Mouse (Mus musculus) olfactory bulb, adult 2 months (tissue): ENCODE results near the gene Phf5a. TPM values are rescaled to one million over a fixed set of nuclear protein-coding genes. Genes with fewer than 3 reads are reported as not detected.

Source experiments
- H3K27ac ChIP-seq: fragments of 200-500 bp; 2 replicates; pipeline ENCODE4 v1.5.1; 2012; ENCODE audit warnings: low read depth, low read length; ENCODE audit not compliant: insufficient read depth
- H3K4me1 ChIP-seq: fragments of 200-500 bp; 2 replicates; pipeline ENCODE4 v1.6.1; 2012; ENCODE audit warnings: low read length; ENCODE audit not compliant: control insufficient read depth, insufficient read depth
- H3K4me3 ChIP-seq: fragments of 200-500 bp; 2 replicates; pipeline ENCODE4 v1.5.1; 2012; ENCODE audit warnings: mild to moderate bottlenecking, low read depth, low read length, moderate library complexity; ENCODE audit not compliant: insufficient read depth
- CTCF ChIP-seq: fragments of 200-500 bp; IDR thresholded peaks from 2 replicates; pipeline ENCODE4 v1.5.1; 2012; ENCODE audit warnings: low read depth, mild to moderate bottlenecking, low read length, moderate library complexity; ENCODE audit not compliant: insufficient read depth
- POLR2A ChIP-seq: fragments of 200-500 bp; IDR thresholded peaks from 2 replicates; pipeline ENCODE4 v1.6.1; 2012; ENCODE audit warnings: mild to moderate bottlenecking, low read depth, low read length, moderate library complexity; ENCODE audit not compliant: insufficient read depth
- WGBS: fragments of 180-500 bp; shearing (Covaris S2); methylation state at CpG from one replicate; pipeline ENCODE4 v1.1.7; 2018; 5-methylcytosine and 5-hydroxymethylcytosine counted together
- polyA plus RNA-seq: library from polyadenylated mRNA; stranded (reverse); fragments of >200 nt; gene quantifications from 2 replicates; pipeline ENCODE4 v1.2.4, GENCODE M21; 2012; ENCODE audit warnings: low replicate concordance; ENCODE audit not compliant: missing spikeins, insufficient read depth, insufficient read length

Gene Phf5a
- polyA plus RNA-seq, 1 experiment: not detected

DNA sequence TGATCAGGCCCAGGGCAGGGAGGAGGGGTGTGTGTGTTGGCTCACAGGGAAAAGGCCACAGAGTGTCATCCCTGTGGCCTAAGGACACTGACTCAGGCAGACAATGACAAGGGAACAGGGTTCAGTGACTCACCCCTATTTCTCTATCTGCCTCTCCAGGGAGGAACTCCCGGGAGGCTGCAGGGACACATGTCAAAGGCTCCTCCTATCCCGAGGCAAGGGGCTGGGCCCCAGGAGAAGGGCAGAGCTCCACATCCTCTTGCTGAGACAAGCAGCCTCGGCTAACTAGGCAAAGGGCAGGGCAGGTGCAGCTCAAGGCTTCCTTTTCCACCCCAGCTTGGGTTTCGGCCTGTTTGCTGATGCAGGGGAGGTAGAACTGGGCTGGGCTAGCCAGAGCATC is 26.0 kb downstream of the Phf5a start:
- TF ChIP-seq POLR2A (no peak), CTCF (no peak)
- H3K4me3 ChIP-seq: no peak overlapping the region
- peak overlapping the region; percentile 60 for H3K27ac ChIP-seq
- peaks cover 36% of the 10 kb centered on the region for H3K4me1 ChIP-seq
- 21% methylated on average over 4 of the region's 4 CpGs for WGBS

DNA sequence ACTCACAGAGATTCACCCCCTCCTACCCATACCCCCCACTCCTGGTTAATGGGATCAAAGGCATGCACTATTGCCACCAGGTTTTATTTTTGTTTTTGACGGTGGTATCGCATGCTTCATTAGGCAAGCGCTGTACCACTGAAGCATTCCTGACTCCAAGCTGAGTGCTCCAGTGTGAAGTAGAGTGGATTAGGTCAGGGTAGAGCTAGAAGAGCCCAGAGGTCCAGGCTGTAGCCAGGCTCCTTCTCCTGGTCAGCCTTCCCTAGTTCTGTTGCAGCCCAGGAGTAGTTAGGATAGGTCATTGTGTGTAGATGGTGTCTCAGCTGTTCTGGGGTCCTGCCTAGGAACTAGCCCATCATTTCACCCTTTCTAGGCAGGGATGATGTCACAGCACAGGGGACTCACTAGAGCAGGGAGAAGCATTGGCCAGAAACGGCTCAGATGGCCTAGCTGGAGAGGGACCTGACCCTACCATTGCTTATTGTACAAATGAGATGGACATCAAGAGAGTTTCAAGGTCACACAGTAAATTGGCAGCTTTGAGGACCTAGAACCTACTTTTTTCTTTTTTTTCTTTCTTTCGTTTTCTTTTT is 26.6 kb downstream of the Phf5a start:
- peaks cover 31% of the 10 kb centered on the region for H3K4me1 ChIP-seq
- H3K4me3 ChIP-seq: no peak overlapping the region
- TF ChIP-seq POLR2A (no peak), CTCF (no peak)
- 49% methylated on average over 5 of the region's 5 CpGs for WGBS
- peak overlapping the region; percentile 13 for H3K27ac ChIP-seq

DNA sequence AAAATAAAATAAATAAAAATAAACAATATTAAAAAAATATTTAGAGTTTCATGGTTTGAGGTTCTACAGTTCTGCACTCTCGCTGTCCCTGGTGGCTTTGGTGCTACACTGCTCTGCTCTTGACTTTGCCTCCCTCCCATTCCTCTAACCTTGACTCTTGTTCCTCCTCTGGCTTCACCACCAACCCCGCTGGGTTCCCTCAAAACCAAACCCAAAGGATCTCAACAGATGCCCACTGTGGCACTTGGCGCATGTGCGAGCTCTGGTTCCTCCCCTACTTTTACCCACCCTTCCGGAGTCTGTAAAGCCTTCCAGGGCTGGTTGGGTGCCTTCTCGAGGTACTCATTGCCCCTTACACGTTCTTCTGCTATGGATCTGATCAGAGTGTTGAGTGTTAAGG is 29.4 kb downstream of the Phf5a start:
- no peak for TF ChIP-seq CTCF
- no peak for TF ChIP-seq POLR2A
- Histone ChIP-seq H3K27ac (no peak overlapping the region), H3K4me1 (peaks cover 26% of the 10 kb centered on the region), H3K4me3 (no peak overlapping the region)
- WGBS: 88% methylated on average over 7 of the region's 7 CpGs

DNA sequence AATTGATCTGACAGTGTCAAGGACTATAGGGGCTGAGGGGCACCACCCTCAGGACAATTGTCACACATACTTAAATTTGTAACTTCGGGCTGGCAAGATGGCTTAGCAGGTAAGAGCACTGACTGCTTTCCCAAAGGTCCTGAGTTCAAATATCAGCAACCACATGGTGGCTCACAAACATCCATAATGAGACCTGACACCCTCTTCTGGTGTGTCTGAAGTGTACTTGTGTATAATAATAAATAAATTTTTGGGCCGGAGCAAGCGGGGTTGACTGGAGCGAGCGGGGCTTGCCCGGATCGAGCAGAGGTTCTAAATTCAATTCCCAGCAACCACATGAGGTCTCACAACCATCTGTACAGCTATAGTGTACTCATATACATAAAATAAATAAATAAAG is 31.4 kb downstream of the Phf5a start:
- Histone ChIP-seq H3K27ac (peak overlapping the region; percentile 64), H3K4me3 (no peak overlapping the region), H3K4me1 (peaks cover 29% of the 10 kb centered on the region)
- WGBS: 93% methylated on average over 7 of the region's 7 CpGs
- no peak for TF ChIP-seq CTCF
- TF ChIP-seq POLR2A: no peak

DNA sequence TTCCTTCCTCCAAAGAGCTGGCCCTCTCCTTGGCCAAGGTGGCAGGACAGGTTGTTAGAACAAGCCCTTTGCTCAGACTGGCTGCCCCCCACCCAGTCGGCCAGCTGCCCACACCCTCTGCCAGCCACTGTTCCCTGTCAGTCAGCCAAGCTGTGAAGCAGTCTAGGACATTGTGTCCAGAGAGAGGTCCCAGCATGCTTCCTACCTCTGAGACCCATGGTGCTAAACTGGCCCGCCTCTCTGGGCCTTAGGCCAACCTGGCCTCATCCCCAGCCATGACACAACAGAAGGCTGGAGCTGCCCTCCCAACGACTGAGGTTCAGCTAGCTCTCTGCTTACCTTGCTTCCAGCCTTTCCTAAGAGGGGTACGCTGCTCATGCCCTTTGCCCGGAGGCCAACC is 32.1 kb downstream of the Phf5a start:
- WGBS: 35% methylated on average over 5 of the region's 5 CpGs
- Histone ChIP-seq H3K27ac (peak overlapping the region; percentile 64), H3K4me3 (no peak overlapping the region), H3K4me1 (peaks cover 26% of the 10 kb centered on the region)
- TF ChIP-seq CTCF (no peak), POLR2A (no peak)

DNA sequence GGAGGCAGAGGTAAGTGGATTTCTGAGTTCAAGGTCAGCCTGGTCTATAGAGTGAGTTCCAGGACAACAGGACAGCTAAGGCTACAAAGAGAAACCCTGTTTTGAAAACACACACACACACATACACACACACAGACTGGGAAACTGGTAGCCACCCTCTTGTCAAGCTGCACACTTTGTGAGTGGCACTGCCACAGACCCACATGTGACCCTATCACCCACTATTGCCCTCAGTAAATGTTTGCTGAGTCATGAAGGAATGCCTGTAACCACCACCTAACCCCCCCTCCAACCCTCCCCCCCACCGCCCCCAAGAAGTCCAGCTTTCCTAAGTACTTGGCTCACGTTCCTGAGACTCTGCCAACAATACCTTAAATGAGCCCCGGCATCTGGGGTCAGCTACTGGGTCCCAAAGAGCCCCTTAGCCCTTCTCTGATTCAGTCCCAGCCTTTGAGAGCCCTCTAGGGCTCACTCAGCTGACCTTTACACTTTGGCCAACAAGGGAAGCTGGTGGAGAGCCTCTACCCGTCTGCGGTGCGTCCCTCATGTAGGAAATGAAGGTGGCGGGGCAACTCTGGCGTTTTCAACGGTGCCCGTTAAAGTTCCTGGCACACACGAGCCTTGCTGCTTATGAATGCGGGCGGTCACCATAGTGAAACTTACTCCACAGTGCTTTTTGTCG is 33.0 kb downstream of the Phf5a start:
- Histone ChIP-seq H3K4me1 (peaks cover 29% of the 10 kb centered on the region), H3K4me3 (no peak overlapping the region), H3K27ac (peak overlapping the region; percentile 65; the same call in 1 of the 2 replicates)
- 43% methylated on average over 14 of the region's 14 CpGs for WGBS
- TF ChIP-seq POLR2A: no peak
- no peak for TF ChIP-seq CTCF

DNA sequence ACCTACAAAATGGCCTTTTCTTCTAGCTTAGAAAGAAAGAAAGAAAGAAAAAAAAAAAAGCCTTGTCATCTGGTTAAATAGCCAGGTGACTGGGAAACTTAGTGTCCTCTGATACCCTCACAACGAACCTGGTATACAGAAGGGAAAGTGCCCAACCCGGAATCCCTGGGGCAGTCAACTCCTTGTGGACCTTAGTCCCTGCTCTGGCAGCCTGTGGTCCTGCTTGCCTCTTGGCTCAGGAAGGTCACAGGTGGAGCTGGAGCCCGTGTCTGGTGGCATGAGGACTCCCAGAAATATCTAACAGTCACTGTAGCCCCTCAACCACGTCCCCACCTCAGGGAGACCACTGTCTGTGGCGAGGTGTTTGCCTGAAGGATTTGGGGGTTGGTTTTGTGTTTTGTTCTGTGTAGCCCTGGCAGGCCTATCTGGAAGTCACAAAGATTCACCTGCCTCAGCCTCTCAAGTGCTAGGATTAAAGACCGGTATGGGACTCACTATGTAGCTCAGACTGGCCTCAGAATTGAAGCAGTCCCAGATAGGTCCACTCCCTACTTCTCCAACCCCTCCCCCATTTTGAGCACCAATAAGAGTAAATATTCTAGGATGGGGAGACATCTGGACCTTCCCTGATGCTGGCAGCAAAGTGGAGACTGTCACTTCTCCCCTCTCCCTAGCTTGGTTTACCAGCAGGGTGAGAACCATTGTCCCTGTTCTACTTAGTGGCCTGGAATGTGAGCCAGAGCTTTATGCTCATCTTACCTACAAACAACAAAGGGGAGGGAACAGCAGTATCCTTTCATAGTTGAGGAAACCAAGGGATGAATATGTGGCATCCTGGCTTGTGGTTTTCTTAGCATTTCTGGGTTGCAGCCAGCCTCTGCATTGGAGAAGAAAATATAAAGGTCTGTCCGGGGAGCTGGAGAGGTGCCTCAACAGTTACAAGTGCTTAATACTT is 34.5 kb downstream of the Phf5a start:
- H3K27ac ChIP-seq: peak overlapping the region; percentile 81

DNA sequence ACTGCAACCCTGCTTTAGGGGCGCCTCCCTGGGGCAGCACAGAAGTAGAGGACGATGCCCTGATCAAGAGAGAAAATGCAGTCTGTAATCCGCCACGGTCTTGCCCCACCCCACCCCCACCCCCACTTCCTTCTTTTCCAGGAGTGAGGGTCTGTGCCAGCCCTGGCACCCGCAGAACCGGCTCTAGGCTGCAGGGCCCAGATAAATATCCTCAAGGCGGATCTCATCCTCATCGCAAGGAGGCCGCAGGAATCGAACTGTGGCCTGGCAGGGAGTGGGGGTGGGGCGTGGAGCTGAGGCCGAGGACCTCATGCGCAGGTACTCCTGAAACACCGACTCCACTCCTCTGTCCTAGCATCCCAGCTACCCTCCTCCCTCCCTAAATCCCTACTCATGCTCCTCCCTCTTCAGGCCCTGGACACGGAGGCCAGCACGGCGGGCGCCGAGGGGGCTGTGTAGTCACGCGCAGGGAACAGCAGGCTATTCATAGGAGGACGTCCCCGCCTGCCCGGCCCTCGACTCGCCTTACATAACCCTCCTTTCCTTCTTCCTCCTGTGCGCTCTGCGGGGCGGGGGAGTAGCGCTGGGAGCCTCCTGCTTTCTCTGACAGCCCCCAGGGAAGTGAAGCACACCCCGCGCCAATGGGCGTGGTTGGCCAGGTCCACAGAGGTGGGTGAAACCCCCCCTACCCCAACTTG is 35.4 kb downstream of the Phf5a start:
- 4% methylated on average over 33 of the region's 33 CpGs for WGBS
- Histone ChIP-seq H3K4me3 (peak overlapping the region; percentile 46), H3K27ac (peak overlapping the region; percentile 81), H3K4me1 (peaks cover 34% of the 10 kb centered on the region)
- TF ChIP-seq POLR2A (no peak), CTCF (no peak)

More for the DNA sequence above, 34.5 kb downstream of the Phf5a start:
- 89% methylated on average over 7 of the region's 7 CpGs for WGBS
- peaks cover 29% of the 10 kb centered on the region for H3K4me1 ChIP-seq
- no peak overlapping the region for H3K4me3 ChIP-seq
- TF ChIP-seq POLR2A (no peak), CTCF (no peak)
